In the genomic region with DNA sequence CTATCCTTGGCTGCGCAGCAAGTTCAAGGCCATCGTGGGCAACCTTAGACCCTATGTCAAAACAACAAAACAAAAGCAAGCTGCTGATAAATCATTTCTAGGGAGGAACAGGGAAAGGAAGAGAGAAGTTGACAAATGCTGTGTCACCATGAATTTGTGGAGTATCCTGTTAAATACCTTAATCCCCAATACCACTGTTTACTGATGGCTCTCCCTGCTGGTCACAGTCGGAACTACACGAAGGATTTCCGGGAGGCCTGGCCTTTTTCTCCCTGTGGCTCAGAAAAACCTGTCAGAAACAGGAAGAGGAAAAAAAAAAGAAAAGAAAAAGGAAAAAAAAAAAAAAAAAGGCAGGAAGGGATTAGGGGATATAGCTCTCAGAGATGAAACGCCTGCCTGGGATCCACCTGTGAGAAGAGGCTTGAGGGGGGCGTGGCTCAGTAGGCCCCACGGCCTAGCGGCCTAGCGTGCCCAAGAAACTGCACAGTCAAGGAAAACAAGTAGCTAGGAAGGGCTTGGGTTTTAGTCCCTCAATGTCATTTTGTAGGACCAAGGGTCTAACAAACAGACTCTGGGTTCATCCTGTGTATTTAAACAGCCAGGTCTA, we compare ENCODE assay signal across 8 mouse cellular contexts. TPM values are rescaled to one million over a fixed set of nuclear protein-coding genes. Genes with fewer than 3 reads are reported as not detected.
DNase-seq lines count a peak whose midpoint lies in the region; ATAC-seq and TF ChIP-seq lines count a peak whose summit lies in the region.
"Had no signal": no experiment of that assay in that cellular context is flagged by ENCODE, and none has a peak within 500 bp of the region (broad histone marks: within the 10 kb centered on the region; RNA-seq: fewer than 3 reads in every experiment).

No protein-coding gene starts in this region.

- H3K27ac ChIP-seq in ES-Bruce4 (ENCODE audit: insufficient read depth, low read length) = peak overlapping the region; percentile 53
- H3K27ac ChIP-seq in cortical plate, adult 2 months (ENCODE audit: insufficient read depth, low read length) = no peak overlapping the region
- peak overlapping the region; percentile 85 for H3K27ac ChIP-seq in heart, embryonic 11.5 days (ENCODE audit: low read depth, low read length)
- peak overlapping the region; percentile 89 for H3K27ac ChIP-seq in liver, postnatal 0 days (ENCODE audit: low read depth)
- 0 out of 2 replicates have a peak overlapping the region, but pooled peaks have one; percentile 41 for H3K27ac ChIP-seq in small intestine, adult 2 months (ENCODE audit: insufficient read depth, low read depth, low read length)
- H3K27ac ChIP-seq: limb, embryonic 15.5 days had no signal

- no peak overlapping the region for H3K4me3 ChIP-seq in ES-Bruce4 (ENCODE audit: low read depth, low read length)
- H3K4me3 ChIP-seq in cortical plate, adult 2 months (ENCODE audit: insufficient read depth, low read length) = no peak overlapping the region
- peak overlapping the region; percentile 56 for H3K4me3 ChIP-seq in heart, embryonic 11.5 days (ENCODE audit: low read depth, low read length)
- H3K4me3 ChIP-seq in liver, postnatal 0 days (ENCODE audit: low read depth, low read length) = peak overlapping the region; percentile 93
- H3K4me3 ChIP-seq in small intestine, adult 2 months (ENCODE audit: low read depth, low read length) = no peak overlapping the region

- H3K27me3 ChIP-seq in ES-Bruce4 (ENCODE audit: control insufficient read depth, insufficient read depth, low read length, poor library complexity, severe bottlenecking) = no peaks in the 10 kb centered on the region; the same call in 1 of the 2 replicates
- peaks cover 18% of the 10 kb centered on the region for H3K27me3 ChIP-seq in heart, embryonic 11.5 days (ENCODE audit: control insufficient read depth, insufficient read depth, low read length)
- H3K27me3 ChIP-seq in liver, postnatal 0 days (ENCODE audit: insufficient read depth, low read length) = peaks cover 23% of the 10 kb centered on the region
- H3K27me3 ChIP-seq in small intestine, adult 2 months (ENCODE audit: control insufficient read depth, insufficient read depth, low read length) = peaks cover 7% of the 10 kb centered on the region

- no peak for ATAC-seq in heart, embryonic 11.5 days (replicated peaks; ENCODE audit: insufficient number of reproducible peaks, low FRiP score, low TSS enrichment)
- ATAC-seq in liver, postnatal 0 days = 0 out of 2 replicates have a peak, but pooled peaks have one; percentile 9

- H3K36me3 ChIP-seq in ES-Bruce4 (ENCODE audit: control insufficient read depth, insufficient read depth, low read length, poor library complexity, severe bottlenecking) = no peaks in the 10 kb centered on the region
- no peaks in the 10 kb centered on the region for H3K36me3 ChIP-seq in heart, embryonic 11.5 days (ENCODE audit: control insufficient read depth, insufficient read depth, low read length)
- H3K36me3 ChIP-seq in liver, postnatal 0 days (replicated peaks; ENCODE audit: insufficient read depth, low read length) = peaks cover 13% of the 10 kb centered on the region
- H3K36me3 ChIP-seq in small intestine, adult 2 months (ENCODE audit: control insufficient read depth, insufficient read depth, low read length) = no peaks in the 10 kb centered on the region
- H3K36me3 ChIP-seq: limb, embryonic 15.5 days had no signal

- peak; percentile 43 for TF ChIP-seq CTCF in ES-Bruce4 (IDR thresholded peaks at IDR 0.05; ENCODE audit: low read depth, low read length)
- TF ChIP-seq CTCF in cortical plate, adult 2 months (IDR thresholded peaks at IDR 0.05; ENCODE audit: extremely low read depth, insufficient read depth, low read length) = peak; percentile 52
- TF ChIP-seq CTCF in liver, postnatal 0 days (IDR thresholded peaks at IDR 0.05; ENCODE audit: low read depth) = peak; percentile 85
- TF ChIP-seq CTCF in small intestine, adult 2 months (IDR thresholded peaks at IDR 0.05; ENCODE audit: extremely low read depth, insufficient read length, insufficient replicate concordance, low read depth, low read length) = 0 out of 2 replicates have a peak, but pooled peaks have one; percentile 24

- no peak for TF ChIP-seq EP300 in ES-Bruce4 (IDR thresholded peaks at IDR 0.05; ENCODE audit: insufficient read depth, low read depth, low read length)
- TF ChIP-seq EP300 in liver, postnatal 0 days (IDR thresholded peaks at IDR 0.05; ENCODE audit: low read depth) = 0 out of 2 replicates have a peak, but pooled peaks have one; percentile 28

- whole genome bisulfite sequencing in heart, embryonic 11.5 days (ENCODE audit: insufficient replicate concordance) = 54% methylated on average over 10 of the region's 10 CpGs
- WGBS in liver, postnatal 0 days (ENCODE audit: insufficient replicate concordance) = 45% methylated on average over 10 of the region's 10 CpGs
- WGBS in small intestine, adult 2 months = 60% methylated on average over 10 of the region's 10 CpGs

- no peaks in the 10 kb centered on the region for H3K4me1 ChIP-seq in ES-Bruce4 (ENCODE audit: control insufficient read depth, insufficient read depth, low read length)
- H3K4me1 ChIP-seq in cortical plate, adult 2 months (ENCODE audit: control insufficient read depth, insufficient read depth, low read length) = peaks cover 1% of the 10 kb centered on the region; the same call in 1 of the 2 replicates
- peaks cover 9% of the 10 kb centered on the region; the same call in 1 of the 2 replicates for H3K4me1 ChIP-seq in heart, embryonic 11.5 days (ENCODE audit: control insufficient read depth, insufficient read depth, low read length)
- peaks cover 53% of the 10 kb centered on the region for H3K4me1 ChIP-seq in liver, postnatal 0 days (ENCODE audit: insufficient read depth)
- H3K4me1 ChIP-seq in small intestine, adult 2 months (ENCODE audit: control insufficient read depth, insufficient read depth, insufficient read length, low read length) = peaks cover 21% of the 10 kb centered on the region

- no peaks in the 10 kb centered on the region for H3K9me3 ChIP-seq in ES-Bruce4 (replicated peaks; ENCODE audit: control insufficient read depth, insufficient read depth, low read length, poor library complexity, severe bottlenecking)
- no peaks in the 10 kb centered on the region for H3K9me3 ChIP-seq in heart, embryonic 11.5 days (replicated peaks; ENCODE audit: control insufficient read depth, low read length)
- no peaks in the 10 kb centered on the region for H3K9me3 ChIP-seq in liver, postnatal 0 days (ENCODE audit: low read length)
- H3K9me3 ChIP-seq: limb, embryonic 15.5 days had no signal

- no peak for TF ChIP-seq POLR2A in ES-Bruce4 (IDR thresholded peaks at IDR 0.05; ENCODE audit: insufficient read depth, low read length)
- no peak for TF ChIP-seq POLR2A in cortical plate, adult 2 months (IDR thresholded peaks at IDR 0.05; ENCODE audit: extremely low read depth, insufficient read depth, low read length)
- TF ChIP-seq POLR2A in small intestine, adult 2 months (IDR thresholded peaks at IDR 0.05; ENCODE audit: low read depth, low read length) = no peak

- DNase-seq in ZHBTc4 (ENCODE audit: low read depth, low spot score) = peak; percentile 91
- DNase-seq in layer of hippocampus, adult 18-20 months (ENCODE audit: low spot score in 2 of 2) = peak; percentile 57 to 81
- peak; percentile 85 for DNase-seq in liver, postnatal 0 days

- peak overlapping the region; percentile 99 for H3K4me2 ChIP-seq in heart, embryonic 11.5 days
- peak overlapping the region; percentile 86 for H3K4me2 ChIP-seq in liver, postnatal 0 days (ENCODE audit: low read depth, low read length)

- peak overlapping the region; percentile 32; the same call in 1 of the 2 replicates for H3K9ac ChIP-seq in ES-Bruce4 (ENCODE audit: low read depth, poor library complexity, severe bottlenecking)
- peak overlapping the region; percentile 36; the same call in 1 of the 2 replicates for H3K9ac ChIP-seq in heart, embryonic 11.5 days (ENCODE audit: low read depth, low read length)
- peak overlapping the region; percentile 91 for H3K9ac ChIP-seq in liver, postnatal 0 days (replicated peaks)
- H3K9ac ChIP-seq: limb, embryonic 15.5 days had no signal

RNA-seq across cellular contexts. Expression of gene Blvrb, which starts 1.6 kb away (rescaled TPM):
- polyA plus RNA-seq in ES-Bruce4 (2011; ENCODE audit: insufficient read depth, insufficient read length, low read depth, missing spikeins) = 44.1 and 44.3 TPM in 2 replicates
- 15.8 and 16.6 TPM in 2 replicates for polyA plus RNA-seq in cortical plate, adult 2 months (2012; rRNA removed)
- polyA plus RNA-seq in heart, embryonic 11.5 days (2014; fragmentation: Nextera tagmentation; extraction: Ambion mirVana) = 106 and 121 TPM in 2 replicates
- total RNA-seq in layer of hippocampus, adult 18-20 months (2021) = 10 to 100 TPM; 18.5 to 20.1 TPM
- 372 and 407 TPM in 2 replicates for polyA plus RNA-seq in liver, postnatal 0 days (2015; fragmentation: Nextera tagmentation; extraction: Ambion mirVana)
- 79.1 and 142 TPM in 2 replicates for polyA plus RNA-seq in small intestine, adult 2 months (2012; rRNA removed)

RNA-seq across cellular contexts. Expression of gene Sptbn4, which starts 1.9 kb away (rescaled TPM):
- 6.0 and 7.3 TPM in 2 replicates for polyA plus RNA-seq in ES-Bruce4 (2011; ENCODE audit: insufficient read depth, insufficient read length, low read depth, missing spikeins)
- polyA plus RNA-seq in cortical plate, adult 2 months (2012; rRNA removed) = 149 and 162 TPM in 2 replicates
- polyA plus RNA-seq in heart, embryonic 11.5 days (2014; fragmentation: Nextera tagmentation; extraction: Ambion mirVana) = 0.23 and 0.30 TPM in 2 replicates
- 100 to 1,000 TPM; 130 to 133 TPM for total RNA-seq in layer of hippocampus, adult 18-20 months (2021)
- 0.02 and 0.18 TPM in 2 replicates for polyA plus RNA-seq in liver, postnatal 0 days (2015; fragmentation: Nextera tagmentation; extraction: Ambion mirVana)
- polyA plus RNA-seq in small intestine, adult 2 months (2012; rRNA removed) = 0.19 and 0.28 TPM in 2 replicates

RNA-seq across cellular contexts. Expression of gene Sertad3, which starts 24.2 kb away (rescaled TPM):
- 10.9 and 11.8 TPM in 2 replicates for polyA plus RNA-seq in ES-Bruce4 (2011; ENCODE audit: insufficient read depth, insufficient read length, low read depth, missing spikeins)
- polyA plus RNA-seq in cortical plate, adult 2 months (2012; rRNA removed) = 3.3 and 3.8 TPM in 2 replicates
- polyA plus RNA-seq in heart, embryonic 11.5 days (2014; fragmentation: Nextera tagmentation; extraction: Ambion mirVana) = 19.9 and 20.3 TPM in 2 replicates
- total RNA-seq in layer of hippocampus, adult 18-20 months (2021) = 1 to 10 TPM; 4.2 to 5.1 TPM
- 16.2 and 17.0 TPM in 2 replicates for polyA plus RNA-seq in liver, postnatal 0 days (2015; fragmentation: Nextera tagmentation; extraction: Ambion mirVana)
- polyA plus RNA-seq in small intestine, adult 2 months (2012; rRNA removed) = 5.3 and 12.8 TPM in 2 replicates

RNA-seq across cellular contexts. Expression of gene Sertad1, which starts 37.4 kb away (rescaled TPM):
- 8.0 and 8.9 TPM in 2 replicates for polyA plus RNA-seq in ES-Bruce4 (2011; ENCODE audit: insufficient read depth, insufficient read length, low read depth, missing spikeins)
- polyA plus RNA-seq in cortical plate, adult 2 months (2012; rRNA removed) = 15.7 and 19.3 TPM in 2 replicates
- 37.5 and 38.8 TPM in 2 replicates for polyA plus RNA-seq in heart, embryonic 11.5 days (2014; fragmentation: Nextera tagmentation; extraction: Ambion mirVana)
- 10 to 100 TPM in 1 of 2 experiments, 1 to 10 TPM in 1; 8.7 to 11.5 TPM for total RNA-seq in layer of hippocampus, adult 18-20 months (2021)
- 18.3 and 18.5 TPM in 2 replicates for polyA plus RNA-seq in liver, postnatal 0 days (2015; fragmentation: Nextera tagmentation; extraction: Ambion mirVana)
- polyA plus RNA-seq in small intestine, adult 2 months (2012; rRNA removed) = 47.2 and 156 TPM in 2 replicates

RNA-seq across cellular contexts. Expression of gene Prx, which starts 49.8 kb away (rescaled TPM):
- polyA plus RNA-seq in ES-Bruce4 (2011; ENCODE audit: insufficient read depth, insufficient read length, low read depth, missing spikeins) = 4.2 and 5.7 TPM in 2 replicates
- polyA plus RNA-seq in cortical plate, adult 2 months (2012; rRNA removed) = 0.29 and 0.47 TPM in 2 replicates
- 0.76 and 0.96 TPM in 2 replicates for polyA plus RNA-seq in heart, embryonic 11.5 days (2014; fragmentation: Nextera tagmentation; extraction: Ambion mirVana)
- total RNA-seq in layer of hippocampus, adult 18-20 months (2021) = under 1 TPM; 0.25 to 0.35 TPM
- polyA plus RNA-seq in liver, postnatal 0 days (2015; fragmentation: Nextera tagmentation; extraction: Ambion mirVana) = 0.25 and 0.28 TPM in 2 replicates
- 0.37 and 0.68 TPM in 2 replicates for polyA plus RNA-seq in small intestine, adult 2 months (2012; rRNA removed)

Comparison
In these comparisons a context has a peak if more than half of its experiments do, and no peak if none do; other contexts are left out.
1. H3K4me3 ChIP-seq: peak in heart, embryonic 11.5 days (single experiment) and liver, postnatal 0 days (single experiment); none in ES-Bruce4 (single experiment), cortical plate, adult 2 months (single experiment) and small intestine, adult 2 months (single experiment).
2. H3K9ac ChIP-seq: peak in every context shown above with its lines; median percentile 91 in liver, postnatal 0 days; 36 in heart, embryonic 11.5 days; 32 in ES-Bruce4.
3. CTCF ChIP-seq: peak in every context shown above with its lines; median percentile 85 in liver, postnatal 0 days; 52 in cortical plate, adult 2 months; 43 in ES-Bruce4; 24 in small intestine, adult 2 months.
4. RNA of gene Sptbn4, which starts 1.9 kb away (polyA plus RNA-seq): 149 to 162 TPM in cortical plate, adult 2 months; 6.0 to 7.3 TPM in ES-Bruce4, 0.23 to 0.30 TPM in heart, embryonic 11.5 days, 0.19 to 0.28 TPM in small intestine, adult 2 months and 0.02 to 0.18 TPM in liver, postnatal 0 days; every median in the first group is over 10 times any median in the second.
5. Peak in every context shown above with its lines, with median percentiles within 50 percentile points of each other: DNase-seq.